Mouse (Mus musculus) ES-E14 (cell line): ENCODE measurements around the gene Prss33.

Experiments used
- CHD2 ChIP-seq: IDR thresholded peaks from 2 replicates; pipeline ENCODE4 v1.6.1; 2014; ENCODE audit warnings: mild to moderate bottlenecking, low read depth, low read length, inconsistent platforms
- HCFC1 ChIP-seq: IDR thresholded peaks from 2 replicates; pipeline ENCODE4 v1.6.1; 2012; ENCODE audit warnings: low read length, inconsistent platforms, borderline replicate concordance; ENCODE audit not compliant: insufficient read depth
- MAFK ChIP-seq: IDR thresholded peaks from 2 replicates; pipeline ENCODE4 v1.6.1; 2014; ENCODE audit warnings: mild to moderate bottlenecking, low read depth, low read length, inconsistent platforms; ENCODE audit not compliant: insufficient read depth
- ZC3H11A ChIP-seq: IDR thresholded peaks from 2 replicates; pipeline ENCODE4 v1.6.1; 2012; ENCODE audit warnings: low read depth, mild to moderate bottlenecking, inconsistent platforms, low read length, borderline replicate concordance
- ZNF384 ChIP-seq: IDR thresholded peaks from 2 replicates; pipeline ENCODE4 v1.6.1; 2012; ENCODE audit warnings: low read depth, low read length, inconsistent platforms

- TF ChIP-seq CHD2, result no peak
- no peak for TF ChIP-seq ZC3H11A
- TF ChIP-seq HCFC1, result no peak
- no peak for TF ChIP-seq MAFK
- TF ChIP-seq ZNF384, result no peak
Measured at GRCm38 (mm10) chr17:23876741-23877140, 40.9 kb upstream of the Prss33 start.
